Mouse (Mus musculus): ENCODE measurements at regions not wholly inside any gene's neighbourhood (a gene's known extent, or its start where the extent isn't known, plus 50 kb on each side); places are given as distances from the start of the nearest gene placed in this dataset.

- DNase-seq (ENCODE audit: low spot score), result no peak
Measured at GRCm38 (mm10) chr7:110717104-110717503, 50.9 kb upstream of the Ampd3 start.
